In genomic region chr7:96777938-96778600, GRCm38 (mm10) we compare ENCODE assay signal across 19 mouse cellular contexts.
A peak's percentile ranks its signal among the peaks of the same experiment; 100 is the strongest.
DNase-seq lines count a peak whose midpoint lies in the region; ATAC-seq and TF ChIP-seq lines count a peak whose summit lies in the region.
"Had no signal": no experiment of that assay in that cellular context is flagged by ENCODE, and none has a peak within 500 bp of the region (broad histone marks: within the 10 kb centered on the region; RNA-seq: fewer than 3 reads in every experiment).

No protein-coding gene starts in this region.

- H3K36me3 ChIP-seq in lung, postnatal 0 days (ENCODE audit: insufficient read depth, low read length) = no peaks in the 10 kb centered on the region
- no peaks in the 10 kb centered on the region for H3K36me3 ChIP-seq in liver, postnatal 0 days (replicated peaks; ENCODE audit: insufficient read depth, low read length)

- no peak overlapping the region for H3K4me3 ChIP-seq in lung, postnatal 0 days (ENCODE audit: low read depth, low read length)
- no peak overlapping the region for H3K4me3 ChIP-seq in bone marrow, adult 2 months (replicated peaks; ENCODE audit: control insufficient read depth, low read depth, low read length)
- H3K4me3 ChIP-seq in liver, postnatal 0 days (ENCODE audit: low read depth, low read length) = no peak overlapping the region
- H3K4me3 ChIP-seq: embryonic facial prominence, embryonic 13.5 days; heart, embryonic 10.5 days; hindbrain, embryonic 13.5 days; midbrain, embryonic 13.5 days had no signal

- H3K9me3 ChIP-seq in lung, postnatal 0 days (ENCODE audit: low read length) = no peaks in the 10 kb centered on the region
- no peaks in the 10 kb centered on the region for H3K9me3 ChIP-seq in liver, postnatal 0 days (ENCODE audit: low read length)
- H3K9me3 ChIP-seq: hindbrain, embryonic 13.5 days; midbrain, embryonic 13.5 days had no signal

- no peak overlapping the region for H3K4me2 ChIP-seq in lung, postnatal 0 days (replicated peaks; ENCODE audit: low read depth, low read length)
- peak overlapping the region; percentile 61 for H3K4me2 ChIP-seq in liver, postnatal 0 days (ENCODE audit: low read depth, low read length)
- H3K4me2 ChIP-seq: embryonic facial prominence, embryonic 13.5 days; hindbrain, embryonic 13.5 days; midbrain, embryonic 13.5 days had no signal

- no peak for TF ChIP-seq POLR2A in bone marrow, adult 2 months (IDR thresholded peaks at IDR 0.05; ENCODE audit: borderline replicate concordance, control insufficient read depth, low read depth, low read length)

- H3K4me1 ChIP-seq in lung, postnatal 0 days (ENCODE audit: insufficient read depth, low read depth, low read length) = no peaks in the 10 kb centered on the region
- H3K4me1 ChIP-seq in bone marrow, adult 2 months (ENCODE audit: control insufficient read depth, insufficient read depth, low read length) = peaks cover 8% of the 10 kb centered on the region
- H3K4me1 ChIP-seq in liver, postnatal 0 days (ENCODE audit: insufficient read depth) = peaks cover 34% of the 10 kb centered on the region

- no peak overlapping the region for H3K27ac ChIP-seq in lung, postnatal 0 days (ENCODE audit: low read length)
- peak overlapping the region; percentile 57 for H3K27ac ChIP-seq in bone marrow, adult 2 months (ENCODE audit: control insufficient read depth, insufficient read depth, low read depth, low read length, poor library complexity)
- H3K27ac ChIP-seq in liver, postnatal 0 days (ENCODE audit: low read depth) = peak overlapping the region; percentile 84
- H3K27ac ChIP-seq: embryonic facial prominence, embryonic 13.5 days; heart, embryonic 10.5 days; hindbrain, embryonic 13.5 days; kidney, postnatal 0 days; midbrain, embryonic 13.5 days had no signal

- no peak for TF ChIP-seq CTCF in lung, postnatal 0 days (IDR thresholded peaks at IDR 0.05)
- TF ChIP-seq CTCF in bone marrow, adult 2 months (IDR thresholded peaks at IDR 0.05; ENCODE audit: control insufficient read depth, insufficient read depth, low read length) = no peak
- no peak for TF ChIP-seq CTCF in liver, postnatal 0 days (IDR thresholded peaks at IDR 0.05; ENCODE audit: low read depth)

- no peak overlapping the region for H3K9ac ChIP-seq in lung, postnatal 0 days (replicated peaks; ENCODE audit: low read depth)
- peak overlapping the region; percentile 30; the same call in 1 of the 2 replicates for H3K9ac ChIP-seq in liver, postnatal 0 days (replicated peaks)
- H3K9ac ChIP-seq: embryonic facial prominence, embryonic 13.5 days; hindbrain, embryonic 13.5 days; midbrain, embryonic 13.5 days had no signal

- 0 out of 2 replicates have a peak, but pooled peaks have one; percentile 11 for ATAC-seq in lung, postnatal 0 days
- ATAC-seq in erythroid progenitor cell, adult 5-6 weeks (replicated peaks; ENCODE audit: low FRiP score, poor library complexity, severe bottlenecking) = peak; percentile 73
- ATAC-seq in liver, postnatal 0 days = peak; percentile 75
- ATAC-seq: midbrain, embryonic 13.5 days; Patski had no signal

- WGBS in lung, postnatal 0 days = 83% methylated on average over 8 of the region's 8 CpGs
- 73% methylated on average over 8 of the region's 8 CpGs for WGBS in bone marrow, adult 2 months
- 63% methylated on average over 8 of the region's 8 CpGs for WGBS in liver, postnatal 0 days (ENCODE audit: insufficient replicate concordance)

- H3K27me3 ChIP-seq in lung, postnatal 0 days (replicated peaks; ENCODE audit: insufficient read depth, low read length) = no peaks in the 10 kb centered on the region
- no peaks in the 10 kb centered on the region for H3K27me3 ChIP-seq in liver, postnatal 0 days (ENCODE audit: insufficient read depth, low read length)
- H3K27me3 ChIP-seq: embryonic facial prominence, embryonic 13.5 days; hindbrain, embryonic 13.5 days; midbrain, embryonic 13.5 days; Patski had no signal

- TF ChIP-seq EP300 in lung, postnatal 0 days (IDR thresholded peaks at IDR 0.05) = no peak
- no peak for TF ChIP-seq EP300 in liver, postnatal 0 days (IDR thresholded peaks at IDR 0.05; ENCODE audit: low read depth)

- DNase-seq in lung, postnatal 0 days (ENCODE audit: low spot score) = no peak
- no peak for DNase-seq in lung, postnatal 36 days
- peak; percentile 47 for DNase-seq in liver, postnatal 0 days
- no peak for DNase-seq in thymus, adult 18-20 months
- no peak for DNase-seq in layer of hippocampus, adult 9-10 months (ENCODE audit: low spot score)
- no peak for DNase-seq in ovary, postnatal 14 days (ENCODE audit: low spot score)
- DNase-seq: cerebellum, adult 11 months; gastrocnemius, postnatal 25 days; layer of hippocampus, adult 9-11 months; right cerebral cortex, postnatal 4 days; thymus, adult 2 months had no signal

Comparison
In these comparisons a context has a peak if more than half of its experiments do, and no peak if none do; other contexts are left out.
1. ATAC-seq: peak in every context shown above with its lines; median percentile 75 in liver, postnatal 0 days; 73 in erythroid progenitor cell, adult 5-6 weeks; 11 in lung, postnatal 0 days.